Mouse (Mus musculus): ENCODE measurements at regions not wholly inside any gene's neighbourhood (a gene's known extent, or its start where the extent isn't known, plus 50 kb on each side); places are given as distances from the start of the nearest gene placed in this dataset.

- no peak for TF ChIP-seq CTCF (IDR thresholded peaks at IDR 0.05; ENCODE audit: borderline replicate concordance, insufficient read depth, low read depth, low read length)
- no peak for TF ChIP-seq POLR2A (IDR thresholded peaks at IDR 0.05; ENCODE audit: borderline replicate concordance, insufficient read depth, low read length)
Observed at GRCm38 (mm10) chr3:149466973-149467372, 476.6 kb upstream of the Adgrl2 start.
